Mouse (Mus musculus) fat pad, adult 2 months (tissue): ENCODE data around the gene Prkce.
A peak's percentile ranks its signal among the peaks of the same experiment; 100 is the strongest.

Experiments
- DNase-seq: peaks from one replicate; pipeline ENCODE4 v3.0.0-alpha.2; 2011; ENCODE audit warnings: low read depth, low spot score; ENCODE audit errors: extremely low read depth

The Prkce gene

DNA sequence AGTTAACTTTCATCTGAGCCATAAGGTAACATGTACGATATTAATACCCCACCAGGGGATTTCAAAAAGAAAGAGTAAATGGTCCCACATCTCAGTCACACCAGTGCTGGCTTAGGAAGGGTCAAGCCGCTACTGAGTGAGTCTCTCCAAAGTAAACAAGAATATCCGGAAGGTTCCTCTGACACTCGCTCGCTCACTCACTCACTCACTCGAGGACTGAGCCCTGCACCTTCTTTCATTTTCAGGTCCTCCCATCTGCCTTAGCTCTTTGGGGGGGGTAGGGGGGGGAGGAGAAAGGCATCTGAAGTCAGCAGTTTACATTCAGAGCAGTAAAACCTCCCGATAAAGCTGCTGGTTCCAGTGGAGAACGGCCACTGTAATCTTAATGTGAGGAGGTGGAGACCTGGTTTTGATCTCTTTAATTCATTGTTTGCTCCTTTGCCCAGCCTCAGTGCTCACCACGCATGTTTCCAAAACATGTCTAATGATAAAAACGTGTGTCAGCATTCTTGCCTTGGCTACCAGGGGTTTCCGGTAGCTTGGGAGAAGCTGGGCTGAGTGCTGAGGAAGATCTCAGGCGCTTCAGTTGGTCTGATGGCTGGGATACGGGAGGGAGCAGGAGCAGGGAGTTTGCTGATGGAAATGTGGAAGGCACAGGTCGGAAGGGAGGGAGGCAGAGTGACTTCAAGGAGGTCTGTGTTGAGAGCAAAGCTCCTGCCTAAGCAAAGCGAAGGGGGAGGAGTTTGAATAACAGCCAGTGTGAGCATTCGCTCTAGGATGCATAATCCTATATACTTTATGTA lies 161.9 kb downstream of the Prkce start:
- DNase-seq, result no peak

- DNase-seq, result no peak
These were observed 162.7 kb downstream of the Prkce start for GRCm38 (mm10) chr17:86330076-86330955.

- no peak for DNase-seq
These were observed 164.2 kb downstream of the Prkce start for GRCm38 (mm10) chr17:86331835-86332234.

- DNase-seq, result no peak
These were observed 167.4 kb downstream of the Prkce start for GRCm38 (mm10) chr17:86334990-86335389.

DNA sequence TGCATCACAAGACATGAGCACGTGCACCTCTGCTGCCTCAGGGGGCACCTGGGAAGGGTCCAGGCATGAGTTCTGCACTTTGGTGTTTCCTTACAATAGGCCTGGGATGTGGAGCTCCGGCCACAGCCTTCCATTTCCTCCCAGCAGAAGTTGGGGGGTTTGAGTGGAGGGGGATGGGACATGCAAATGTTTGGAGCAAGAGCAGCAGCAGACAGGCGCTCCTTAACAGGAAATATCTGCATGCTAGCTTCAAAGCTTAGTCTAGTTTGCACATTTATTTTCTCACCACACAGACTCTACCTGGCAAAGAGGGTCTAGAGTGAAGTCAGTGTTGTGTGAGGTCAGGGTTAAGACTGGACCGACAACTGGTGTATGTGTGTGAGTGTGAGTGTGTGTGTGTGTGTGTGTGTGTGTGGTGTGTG lies 169.1 kb downstream of the Prkce start:
- no peak for DNase-seq

- no peak for DNase-seq
These were observed 169.5 kb downstream of the Prkce start for GRCm38 (mm10) chr17:86337076-86337475.

GRCm38 (mm10) chr17:86338328-86338727 lies 170.7 kb downstream of the Prkce start:
- DNase-seq, result no peak

DNA sequence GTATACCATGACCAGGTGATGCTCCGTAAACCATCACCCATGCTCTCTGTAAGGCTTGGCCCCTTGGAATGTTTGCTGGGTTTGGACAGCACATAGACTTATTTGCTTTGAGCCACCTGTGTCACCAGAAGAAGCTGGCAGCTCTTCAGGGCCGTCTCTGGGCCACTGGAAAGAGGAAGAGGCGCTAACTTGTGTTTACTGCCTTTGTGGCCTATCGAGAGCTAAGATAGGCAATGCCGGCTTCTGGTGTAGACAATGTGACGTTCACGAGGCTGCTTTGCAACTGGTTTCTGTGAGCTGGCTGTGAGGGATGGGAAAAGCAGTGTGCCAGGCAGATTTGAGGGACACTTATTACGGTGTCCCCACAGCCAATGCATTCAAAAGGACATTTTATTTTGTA lies 176.4 kb downstream of the Prkce start:
- DNase-seq, result no peak

DNA sequence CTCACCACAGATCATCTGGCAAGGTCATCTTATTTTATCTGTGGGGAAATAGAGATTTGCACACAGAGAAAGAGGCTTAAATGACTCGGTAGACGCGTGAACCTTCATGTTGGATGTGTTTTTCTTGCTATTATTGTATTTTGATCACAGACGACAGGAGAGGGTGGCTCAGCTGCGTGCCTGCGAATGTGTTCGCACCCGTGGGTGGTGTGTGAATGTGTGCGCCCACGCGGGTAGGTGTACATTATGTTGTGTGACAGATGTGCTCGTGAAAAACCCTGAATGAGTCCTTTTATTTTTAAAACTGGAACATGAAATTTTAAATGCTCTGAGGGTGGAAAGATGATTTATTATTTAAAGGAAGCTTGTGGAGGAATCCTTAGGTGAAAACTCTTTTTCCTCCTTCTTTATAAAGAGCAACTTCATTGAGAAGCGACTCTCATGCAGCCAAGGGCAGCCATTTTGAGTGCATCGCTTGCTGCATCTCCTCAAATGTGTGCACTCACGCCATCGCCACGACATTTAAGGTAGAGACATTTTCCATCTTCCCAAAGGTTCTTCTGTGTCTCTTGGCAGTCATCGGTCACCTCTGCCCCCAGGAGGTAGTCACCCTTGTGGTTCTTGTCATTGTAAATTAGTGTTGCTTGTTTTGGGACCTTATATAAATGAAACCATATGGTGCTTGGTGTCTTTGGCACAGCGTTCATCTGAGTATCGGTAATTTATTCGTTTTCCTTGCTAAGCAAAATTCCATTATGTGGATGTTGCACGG lies 177.8 kb downstream of the Prkce start:
- no peak for DNase-seq

- DNase-seq, result no peak
These were observed 182.7 kb downstream of the Prkce start for GRCm38 (mm10) chr17:86350236-86350635.

- peak; percentile 18 for DNase-seq
These were observed 183.2 kb downstream of the Prkce start for GRCm38 (mm10) chr17:86350791-86351261.

DNA sequence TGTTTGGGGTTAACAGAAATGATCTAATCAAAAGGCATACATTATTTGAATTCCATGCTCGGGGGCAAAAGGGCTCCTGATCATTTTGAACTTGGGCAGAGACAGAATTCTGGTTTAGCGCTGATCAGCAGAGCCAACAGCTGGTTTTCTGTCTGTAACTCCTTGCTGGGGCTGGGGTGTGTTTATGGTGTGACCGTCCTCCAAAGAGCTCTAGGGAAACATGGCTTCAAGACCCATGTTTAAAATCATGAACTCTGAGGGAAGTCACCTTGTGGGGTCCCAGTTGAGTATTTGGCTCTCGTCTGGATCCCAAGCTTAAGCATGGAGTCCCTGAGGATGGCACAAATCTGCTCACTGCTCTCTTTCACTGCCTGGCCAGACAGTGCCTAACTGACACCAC lies 183.7 kb downstream of the Prkce start:
- no peak for DNase-seq

DNA sequence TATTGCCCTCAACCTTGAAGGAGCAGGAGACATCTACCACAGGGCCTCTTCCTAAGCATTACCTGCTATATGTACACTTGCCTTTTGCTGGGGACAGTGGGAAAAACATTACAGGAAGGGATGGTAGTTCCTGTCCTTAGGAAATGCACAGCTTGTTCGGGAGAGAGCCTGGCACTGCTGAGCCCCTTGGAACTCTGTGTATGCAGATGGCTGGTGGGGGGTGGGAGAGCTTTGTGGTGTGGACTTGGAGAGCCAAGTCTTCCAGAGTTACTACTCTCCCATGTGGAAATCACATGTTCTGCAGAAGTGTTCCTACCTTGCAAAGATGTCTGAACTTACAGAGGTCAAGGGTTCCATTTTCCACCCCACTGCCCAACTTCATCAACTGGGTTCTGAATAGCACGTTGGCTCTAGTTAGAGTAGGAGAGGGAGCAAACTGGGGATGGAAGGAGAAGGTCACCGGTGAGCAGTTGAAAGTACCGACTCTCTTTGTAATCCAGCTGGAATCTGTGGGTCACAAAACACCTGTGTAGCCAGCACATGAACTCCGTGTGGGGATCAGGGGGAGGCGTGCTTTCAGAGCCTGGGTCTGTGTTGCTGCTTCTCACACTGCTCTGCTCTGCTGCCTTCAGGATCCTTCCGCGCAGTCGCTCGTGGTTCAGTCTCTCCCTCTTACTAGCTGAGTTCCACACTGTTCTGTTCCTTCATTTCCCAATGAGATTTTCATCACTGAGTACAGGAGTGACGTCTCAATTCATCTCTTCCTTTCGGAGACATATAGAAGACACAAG lies 184.9 kb downstream of the Prkce start:
- no peak for DNase-seq

DNA sequence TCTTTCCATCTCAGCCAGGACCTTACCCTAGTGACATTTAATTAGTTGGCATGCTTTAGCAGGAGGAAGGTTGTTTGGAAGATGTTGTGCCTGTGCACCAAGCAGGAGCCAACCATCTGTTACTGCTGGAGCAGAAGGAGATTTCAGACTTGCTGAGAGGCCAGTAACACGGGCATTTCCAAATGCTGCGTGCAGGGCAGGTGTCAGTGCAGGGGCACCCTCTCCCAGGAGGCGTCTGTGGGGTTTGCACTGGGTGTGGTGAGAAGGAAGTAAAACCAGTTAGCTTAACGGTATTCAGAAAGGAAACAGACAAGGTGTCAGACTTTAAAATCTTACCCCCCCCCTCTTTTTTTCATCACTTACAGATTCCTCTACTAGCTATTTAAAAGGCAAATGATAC lies 186.1 kb downstream of the Prkce start:
- DNase-seq, result no peak

GRCm38 (mm10) chr17:86354101-86354500 lies 186.5 kb downstream of the Prkce start:
- DNase-seq, result no peak

GRCm38 (mm10) chr17:86354896-86355295 lies 187.3 kb downstream of the Prkce start:
- DNase-seq, result no peak

DNA sequence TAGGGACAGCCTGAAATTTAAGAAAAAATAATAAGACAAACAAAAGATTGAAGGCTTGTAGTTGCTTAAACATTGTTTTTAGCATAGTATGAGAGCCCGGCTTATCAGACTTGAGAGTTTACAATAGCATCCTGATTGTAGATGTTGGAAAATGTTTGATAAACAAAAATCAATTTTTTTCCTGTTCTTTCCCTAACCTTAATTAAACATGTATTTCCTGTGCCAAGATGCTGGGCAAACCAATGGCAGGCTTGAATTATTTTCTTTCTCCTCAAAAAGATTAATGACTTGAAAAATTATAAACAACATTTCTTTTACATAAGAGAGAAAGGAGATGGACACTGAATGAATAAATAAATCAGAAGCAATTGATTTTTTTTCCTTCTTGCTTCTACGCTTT lies 187.7 kb downstream of the Prkce start:
- DNase-seq, result no peak

DNA sequence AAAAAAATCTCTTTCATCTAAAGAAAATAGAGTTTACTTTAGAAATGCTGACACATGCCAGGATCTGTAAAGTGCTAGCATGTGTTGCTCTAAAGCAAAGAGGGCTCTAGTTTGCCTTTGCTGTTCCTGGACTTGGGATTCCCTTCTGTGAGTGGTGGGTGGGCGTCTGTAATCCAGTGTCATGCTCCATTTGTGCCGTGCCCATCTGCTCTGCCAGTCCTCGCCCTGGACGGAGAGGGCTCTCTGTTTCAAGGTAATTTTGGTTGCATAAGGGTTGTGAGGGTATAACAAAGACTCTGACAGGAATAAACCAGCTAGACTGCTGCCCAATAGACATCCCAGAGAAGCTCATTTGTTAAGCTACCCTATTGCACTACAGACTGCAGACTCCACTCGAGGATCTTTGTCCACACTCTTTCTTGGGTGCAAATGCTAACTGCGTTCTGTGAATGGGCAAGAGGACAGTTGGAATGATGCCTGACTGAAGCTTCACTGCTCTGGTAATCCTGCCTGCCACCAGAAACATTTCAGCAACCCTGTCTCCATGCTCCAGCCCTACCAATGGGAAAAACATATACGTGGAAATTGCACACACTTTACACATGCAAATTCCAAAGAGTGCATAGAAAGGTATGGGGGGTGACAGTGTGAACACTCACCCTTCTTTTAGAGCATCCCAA lies 188.3 kb downstream of the Prkce start:
- DNase-seq, result no peak

DNA sequence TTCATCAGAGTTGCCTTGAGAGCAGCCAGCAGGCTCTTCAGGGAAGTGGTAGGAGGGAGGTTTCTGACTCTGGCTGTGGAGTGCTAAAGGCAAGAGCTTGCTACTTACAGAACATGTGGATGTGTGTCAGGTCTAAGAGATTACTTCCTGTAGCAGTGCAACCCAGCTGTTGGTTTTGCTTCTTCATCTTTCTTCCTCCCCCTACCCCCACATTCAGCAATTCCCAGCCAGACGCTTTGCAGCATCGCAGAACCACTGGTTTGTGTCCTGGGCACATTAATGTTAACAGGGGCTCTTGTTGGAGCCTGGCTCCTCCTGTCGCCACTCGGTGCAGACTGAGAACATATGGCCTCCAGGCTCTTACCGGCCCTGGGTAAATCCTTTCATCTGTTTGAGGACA lies 190.8 kb downstream of the Prkce start:
- no peak for DNase-seq

DNA sequence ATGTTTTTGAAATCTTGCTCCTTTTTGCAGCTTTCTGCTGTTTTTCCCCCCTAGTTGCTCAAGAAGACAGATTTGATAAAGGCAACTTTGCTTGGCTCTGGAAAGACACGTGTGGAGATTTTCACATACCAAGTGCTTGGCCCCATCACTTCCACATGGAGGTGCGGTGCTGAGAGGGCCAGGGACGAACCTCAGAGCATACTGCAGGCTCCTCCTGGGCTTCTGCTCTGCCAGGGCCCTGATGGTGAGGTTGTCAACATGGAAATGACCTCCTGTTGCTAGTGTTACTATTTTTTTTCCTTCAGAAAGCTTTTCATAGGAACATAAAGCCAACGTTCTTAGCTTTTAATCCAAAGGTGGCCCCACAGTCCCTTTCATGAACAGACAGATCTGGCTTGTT lies 191.3 kb downstream of the Prkce start:
- DNase-seq, result no peak
